In genomic region chr19:24030511-24030870, GRCm38 (mm10) we compare ENCODE assay signal across 8 mouse cellular contexts. TPM values are rescaled to one million over a fixed set of nuclear protein-coding genes. Genes with fewer than 3 reads are reported as not detected.
DNase-seq lines count a peak whose midpoint lies in the region; ATAC-seq and TF ChIP-seq lines count a peak whose summit lies in the region.

No protein-coding gene starts in this region.

- peak; percentile 67 for ATAC-seq in intestine, postnatal 0 days
- 0 out of 2 replicates have a peak, but pooled peaks have one; percentile 9 for ATAC-seq in liver, embryonic 16.5 days (ENCODE audit: low read depth)

- peak overlapping the region; percentile 63 for H3K4me3 ChIP-seq in intestine, postnatal 0 days (ENCODE audit: low read depth, low read length)
- H3K4me3 ChIP-seq in liver, embryonic 16.5 days (ENCODE audit: low read depth, low read length): peak overlapping the region; percentile 55

- no peaks in the 10 kb centered on the region for H3K9me3 ChIP-seq in intestine, postnatal 0 days (ENCODE audit: control insufficient read depth)
- no peaks in the 10 kb centered on the region for H3K9me3 ChIP-seq in liver, embryonic 16.5 days (replicated peaks; ENCODE audit: control insufficient read depth, low read length)

- H3K27me3 ChIP-seq in intestine, postnatal 0 days (replicated peaks; ENCODE audit: control insufficient read depth, insufficient read depth, low read length): peaks cover 14% of the 10 kb centered on the region; the same call in 1 of the 2 replicates
- peaks cover 42% of the 10 kb centered on the region for H3K27me3 ChIP-seq in liver, embryonic 16.5 days (ENCODE audit: control insufficient read depth, insufficient read depth, low read depth, low read length)

- TF ChIP-seq CTCF in brain, embryonic 14.5 days (IDR thresholded peaks at IDR 0.05; ENCODE audit: borderline replicate concordance, extremely low read depth, insufficient read depth, insufficient read length): no peak
- peak; percentile 27; the same call in 1 of the 2 replicates for TF ChIP-seq CTCF in intestine, postnatal 0 days (IDR thresholded peaks at IDR 0.05; ENCODE audit: low read depth)

- no peak for TF ChIP-seq POLR2A in brain, embryonic 14.5 days (IDR thresholded peaks at IDR 0.05; ENCODE audit: borderline replicate concordance, extremely low read depth, insufficient read depth, insufficient read length, poor library complexity, severe bottlenecking)

- no peak overlapping the region; the same call in 1 of the 2 replicates for H3K27ac ChIP-seq in intestine, postnatal 0 days (ENCODE audit: low read depth, low read length)
- H3K27ac ChIP-seq in liver, embryonic 16.5 days (ENCODE audit: low read length): no peak overlapping the region

- H3K36me3 ChIP-seq in intestine, postnatal 0 days (ENCODE audit: control insufficient read depth, insufficient read depth): no peaks in the 10 kb centered on the region
- H3K36me3 ChIP-seq in liver, embryonic 16.5 days (ENCODE audit: control insufficient read depth, insufficient read depth): no peaks in the 10 kb centered on the region

- H3K4me2 ChIP-seq in intestine, postnatal 0 days (replicated peaks; ENCODE audit: low read depth): peak overlapping the region; percentile 99
- H3K4me2 ChIP-seq in liver, embryonic 16.5 days (ENCODE audit: low read depth, low read length): peak overlapping the region; percentile 60

- peak; percentile 37 to 68 for DNase-seq in heart, adult 18-20 months
- no peak for DNase-seq in heart, adult 8-10 months (ENCODE audit: low spot score)
- DNase-seq in brain, embryonic 14.5 days (ENCODE audit: low read depth): peak; percentile 63
- DNase-seq in gastrocnemius, adult 18-20 months (ENCODE audit: low spot score): peak; percentile 26
- peak; percentile 39 to 44 for DNase-seq in right cerebral cortex, adult 2 months (ENCODE audit: low spot score in 2 of 2)
- no peak for DNase-seq in ovary, adult 18-20 months (ENCODE audit: low spot score)

- H3K9ac ChIP-seq in intestine, postnatal 0 days (ENCODE audit: low read depth, low read length): peak overlapping the region; percentile 60
- no peak overlapping the region for H3K9ac ChIP-seq in liver, embryonic 16.5 days (ENCODE audit: low read depth, low read length)

- WGBS in intestine, postnatal 0 days: under 1% methylated on average over 41 of the region's 49 CpGs
- WGBS in liver, embryonic 16.5 days (ENCODE audit: insufficient replicate concordance): under 1% methylated on average over 44 of the region's 49 CpGs

- H3K4me1 ChIP-seq in intestine, postnatal 0 days (replicated peaks; ENCODE audit: control insufficient read depth, insufficient read depth, low read length): peaks cover 3% of the 10 kb centered on the region; the same call in 1 of the 2 replicates
- H3K4me1 ChIP-seq in liver, embryonic 16.5 days (ENCODE audit: control insufficient read depth, low read depth, low read length): no peaks in the 10 kb centered on the region

RNA-seq across cellular contexts. Expression of gene Fam189a2, which starts 0.3 kb away (rescaled TPM):
- total RNA-seq in heart, adult 18-20 months (2021): 10 to 100 TPM; 55.3 to 60.9 TPM
- 10 to 100 TPM; 44.4 to 62.9 (median 52.5) TPM for total RNA-seq in heart, adult 8-10 months (2022)
- polyA plus RNA-seq in brain, embryonic 14.5 days (2012; rRNA removed): 10.7 and 15.8 TPM in 2 replicates
- total RNA-seq in gastrocnemius, adult 18-20 months (2021): 10 to 100 TPM; 23.9 to 33.6 TPM
- 2.9 and 3.0 TPM in 2 replicates for polyA plus RNA-seq in intestine, postnatal 0 days (2015; fragmentation: Nextera tagmentation; extraction: Ambion mirVana)
- polyA plus RNA-seq in liver, embryonic 16.5 days (2015; fragmentation: Nextera tagmentation; extraction: Ambion mirVana): 0.06 and 0.08 TPM in 2 replicates

Comparison
In these comparisons a context has a peak if more than half of its experiments do, and no peak if none do; other contexts are left out.
1. DNase-seq: peak in heart, adult 18-20 months (2 of 2), brain, embryonic 14.5 days (single experiment), gastrocnemius, adult 18-20 months (single experiment) and right cerebral cortex, adult 2 months (2 of 2); none in heart, adult 8-10 months (single experiment) and ovary, adult 18-20 months (single experiment).